Comparison of ENCODE assay signal across 8 mouse cellular contexts in genomic region chr2:58567866-58568719, GRCm38 (mm10). TPM values are rescaled to one million over a fixed set of nuclear protein-coding genes. Genes with fewer than 3 reads are reported as not detected.
DNase-seq lines count a peak whose midpoint lies in the region; ATAC-seq and TF ChIP-seq lines count a peak whose summit lies in the region.

No protein-coding gene starts in this region.

- ATAC-seq in intestine, embryonic 16.5 days = no peak
- no peak for ATAC-seq in midbrain, postnatal 0 days (ENCODE audit: low FRiP score)

- peak; percentile 41 for DNase-seq in adrenal gland, adult 8-10 months
- DNase-seq in adrenal gland, postnatal 4 days (ENCODE audit: low spot score in 2 of 2) = no peak
- DNase-seq in embryonic facial prominence, embryonic 10.5 days (ENCODE audit: low spot score) = no peak
- DNase-seq in midbrain, postnatal 0 days (ENCODE audit: low spot score) = peak; percentile 10
- no peak for DNase-seq in layer of hippocampus, postnatal 36 days
- DNase-seq in thymus, postnatal 10 days (ENCODE audit: low spot score in 2 of 2) = no peak

- TF ChIP-seq CTCF in E14TG2a.4 (conservative IDR thresholded peaks at IDR 0.05; ENCODE audit: low read length) = no peak
- TF ChIP-seq CTCF in midbrain, postnatal 0 days (IDR thresholded peaks at IDR 0.05) = no peak

- peak overlapping the region; percentile 64 for H3K4me2 ChIP-seq in intestine, embryonic 16.5 days (ENCODE audit: low read depth, low read length)
- peak overlapping the region; percentile 69 for H3K4me2 ChIP-seq in midbrain, postnatal 0 days (ENCODE audit: low read depth, low read length, poor library complexity, severe bottlenecking)

- H3K27me3 ChIP-seq in E14TG2a.4 (ENCODE audit: insufficient read depth, low read length) = peaks cover 21% of the 10 kb centered on the region
- H3K27me3 ChIP-seq in embryonic facial prominence, embryonic 10.5 days (replicated peaks; ENCODE audit: low read depth, poor library complexity, severe bottlenecking) = no peaks in the 10 kb centered on the region
- H3K27me3 ChIP-seq in intestine, embryonic 16.5 days (replicated peaks; ENCODE audit: control insufficient read depth, insufficient read depth, low read length) = no peaks in the 10 kb centered on the region
- H3K27me3 ChIP-seq in midbrain, postnatal 0 days (ENCODE audit: insufficient read depth, low read length) = no peaks in the 10 kb centered on the region

- H3K36me3 ChIP-seq in E14TG2a.4 (ENCODE audit: insufficient read depth, low read length) = no peaks in the 10 kb centered on the region
- no peaks in the 10 kb centered on the region for H3K36me3 ChIP-seq in embryonic facial prominence, embryonic 10.5 days (replicated peaks)
- no peaks in the 10 kb centered on the region for H3K36me3 ChIP-seq in intestine, embryonic 16.5 days (ENCODE audit: control insufficient read depth, insufficient read depth, low read length)
- no peaks in the 10 kb centered on the region for H3K36me3 ChIP-seq in midbrain, postnatal 0 days (ENCODE audit: insufficient read depth, low read length)

- peaks cover 31% of the 10 kb centered on the region for H3K4me1 ChIP-seq in E14TG2a.4 (replicated peaks; ENCODE audit: low read depth, low read length)
- H3K4me1 ChIP-seq in embryonic facial prominence, embryonic 10.5 days = peaks cover 41% of the 10 kb centered on the region
- peaks cover 31% of the 10 kb centered on the region for H3K4me1 ChIP-seq in intestine, embryonic 16.5 days (ENCODE audit: control insufficient read depth, insufficient read depth, low read length)
- peaks cover 13% of the 10 kb centered on the region for H3K4me1 ChIP-seq in midbrain, postnatal 0 days (ENCODE audit: insufficient read depth, low read length)

- 9% methylated on average over 12 of the region's 12 CpGs for WGBS in embryonic facial prominence, embryonic 10.5 days
- 9% methylated on average over 12 of the region's 12 CpGs for WGBS in intestine, embryonic 16.5 days
- 3% methylated on average over 12 of the region's 12 CpGs for WGBS in midbrain, postnatal 0 days

- peak overlapping the region; percentile 88 for H3K4me3 ChIP-seq in E14TG2a.4 (replicated peaks; ENCODE audit: low read length)
- H3K4me3 ChIP-seq in embryonic facial prominence, embryonic 10.5 days = peak overlapping the region; percentile 94
- peak overlapping the region; percentile 91 for H3K4me3 ChIP-seq in intestine, embryonic 16.5 days (ENCODE audit: low read length)
- peak overlapping the region; percentile 89 for H3K4me3 ChIP-seq in midbrain, postnatal 0 days (ENCODE audit: low read depth, low read length)

- peak overlapping the region; percentile 92 for H3K9ac ChIP-seq in intestine, embryonic 16.5 days (ENCODE audit: low read depth, low read length)
- peak overlapping the region; percentile 91 for H3K9ac ChIP-seq in midbrain, postnatal 0 days (replicated peaks; ENCODE audit: low read length, poor library complexity, severe bottlenecking)

- H3K9me3 ChIP-seq in E14TG2a.4 (ENCODE audit: low read length) = no peaks in the 10 kb centered on the region
- no peaks in the 10 kb centered on the region for H3K9me3 ChIP-seq in embryonic facial prominence, embryonic 10.5 days
- H3K9me3 ChIP-seq in intestine, embryonic 16.5 days (ENCODE audit: control insufficient read depth, low read length) = no peaks in the 10 kb centered on the region
- H3K9me3 ChIP-seq in midbrain, postnatal 0 days (ENCODE audit: low read length) = no peaks in the 10 kb centered on the region

- peak overlapping the region; percentile 97 for H3K27ac ChIP-seq in embryonic facial prominence, embryonic 10.5 days (replicated peaks)
- peak overlapping the region; percentile 97 for H3K27ac ChIP-seq in intestine, embryonic 16.5 days (ENCODE audit: low read length)
- peak overlapping the region; percentile 98 for H3K27ac ChIP-seq in midbrain, postnatal 0 days (ENCODE audit: low read depth, low read length)

RNA-seq across cellular contexts. Expression of gene Upp2, which starts 1.0 kb away (rescaled TPM):
- total RNA-seq in adrenal gland, adult 8-10 months (2022) = 10 to 100 TPM; 11.2 to 25.6 (median 20.1) TPM
- total RNA-seq in adrenal gland, postnatal 4 days (2021) = 10 to 100 TPM in 1 of 2 experiments, 1 to 10 TPM in 1; 8.8 to 11.8 TPM
- 4.6 and 6.3 TPM in 2 replicates for polyA plus RNA-seq in embryonic facial prominence, embryonic 10.5 days (2016; fragmentation: Nextera tagmentation; extraction: Ambion mirVana)
- polyA plus RNA-seq in intestine, embryonic 16.5 days (2015; fragmentation: Nextera tagmentation; extraction: Ambion mirVana) = 5.4 and 5.7 TPM in 2 replicates
- total RNA-seq in midbrain, postnatal 0 days (2014; rRNA removed) = 6.7 and 11.6 TPM in 2 replicates
- 9.8 and 11.6 TPM in 2 replicates for polyA plus RNA-seq in midbrain, postnatal 0 days (2015; fragmentation: Nextera tagmentation; extraction: Ambion mirVana)
- 10 to 100 TPM; 32.0 to 35.9 TPM for total RNA-seq in layer of hippocampus, postnatal 36 days (2021)

RNA-seq across cellular contexts. Expression of gene Acvr1, which starts 1.1 kb away (rescaled TPM):
- 10 to 100 TPM; 32.9 to 91.3 (median 59.6) TPM for total RNA-seq in adrenal gland, adult 8-10 months (2022)
- 10 to 100 TPM; 57.6 to 63.7 TPM for total RNA-seq in adrenal gland, postnatal 4 days (2021)
- polyA plus RNA-seq in embryonic facial prominence, embryonic 10.5 days (2016; fragmentation: Nextera tagmentation; extraction: Ambion mirVana) = 3.7 and 4.3 TPM in 2 replicates
- 4.6 and 5.3 TPM in 2 replicates for polyA plus RNA-seq in intestine, embryonic 16.5 days (2015; fragmentation: Nextera tagmentation; extraction: Ambion mirVana)
- total RNA-seq in midbrain, postnatal 0 days (2014; rRNA removed) = 10.0 and 12.6 TPM in 2 replicates
- polyA plus RNA-seq in midbrain, postnatal 0 days (2015; fragmentation: Nextera tagmentation; extraction: Ambion mirVana) = 3.6 and 4.1 TPM in 2 replicates
- 10 to 100 TPM; 46.4 to 50.5 TPM for total RNA-seq in layer of hippocampus, postnatal 36 days (2021)

Comparison
In these comparisons a context has a peak if more than half of its experiments do, and no peak if none do; other contexts are left out.
1. DNase-seq: peak in adrenal gland, adult 8-10 months (single experiment) and midbrain, postnatal 0 days (single experiment); none in adrenal gland, postnatal 4 days (0 of 2), embryonic facial prominence, embryonic 10.5 days (single experiment), layer of hippocampus, postnatal 36 days (0 of 2) and thymus, postnatal 10 days (0 of 2).
2. Peak in every context shown above with its lines, with median percentiles within 50 percentile points of each other: H3K4me3 ChIP-seq and H3K27ac ChIP-seq.